Mouse (Mus musculus) lung, postnatal 0 days (tissue): ENCODE data around the gene Scnm1.

Experiments used
- CTCF ChIP-seq: IDR thresholded peaks from 2 replicates; pipeline ENCODE4 v1.5.1; 2016; ENCODE audit warnings: antibody characterized with exemption, mild to moderate bottlenecking
- EP300 ChIP-seq: IDR thresholded peaks from 2 replicates; pipeline ENCODE4 v1.6.1; 2016; ENCODE audit warnings: antibody characterized with exemption, mild to moderate bottlenecking, control low read depth

- TF ChIP-seq CTCF: no peak
- TF ChIP-seq EP300: peak; percentile 88
Measured at GRCm38 (mm10) chr3:95121580-95121979, 12.2 kb downstream of the Scnm1 start.
